Mouse (Mus musculus) MEL (cell line): Measurements from ENCODE around the gene Erlin1. TPM values are rescaled to one million over a fixed set of nuclear protein-coding genes. Genes with fewer than 3 reads are reported as not detected.
A peak's percentile ranks its signal among the peaks of the same experiment; 100 is the strongest.

Experiments
- DNase-seq: peaks from one replicate; pipeline ENCODE4 v3.0.0; 2011; ENCODE audit warnings: low read depth, low spot score
- H3K27ac ChIP-seq: 2 replicates; pipeline ENCODE4 v1.5.1; 2012; ENCODE audit warnings: low read depth, mild to moderate bottlenecking, control low read depth, low read length, moderate library complexity; ENCODE audit not compliant: control insufficient read depth
- H3K27me3 ChIP-seq, 2 experiments: fragments of 150-350 bp in 1 of 2; sonication (generic) in 1 of 2; 2 replicates each; pipeline ENCODE4 v1.6.1; 2012; ENCODE audit warnings: low read length in 2 of 2, mild to moderate bottlenecking in 2 of 2, improper control_type of control experiment in 1 of 2, moderate library complexity in 1 of 2; ENCODE audit not compliant: insufficient read depth in 2 of 2, control insufficient read depth in 1 of 2
- H3K36me3 ChIP-seq, 2 experiments: 2 replicates each; pipeline ENCODE4 v1.6.1; 2012 to 2014; ENCODE audit warnings: low read length in 2 of 2, improper control_type of control experiment in 1 of 2, inconsistent platforms in 1 of 2, mild to moderate bottlenecking in 1 of 2; ENCODE audit not compliant: insufficient read depth in 2 of 2, control insufficient read depth in 1 of 2
- H3K4me1 ChIP-seq, 2 experiments: fragments of 150-350 bp in 1 of 2; sonication (generic) in 1 of 2; 2 replicates each; pipeline ENCODE4 v1.6.1; 2012; ENCODE audit warnings: low read length in 2 of 2, improper control_type of control experiment in 1 of 2, mild to moderate bottlenecking in 1 of 2; ENCODE audit not compliant: insufficient read depth in 2 of 2, control insufficient read depth in 1 of 2
- H3K4me3 ChIP-seq, 2 experiments: fragments of 150-350 bp in 1 of 2; sonication (generic) in 1 of 2; 2 replicates each; pipeline ENCODE4 v1.5.1; 2012; ENCODE audit warnings: low read depth in 2 of 2, low read length in 2 of 2, mild to moderate bottlenecking in 2 of 2, moderate library complexity in 2 of 2, control low read depth in 1 of 2, improper control_type of control experiment in 1 of 2; ENCODE audit not compliant: control insufficient read depth in 1 of 2, insufficient read depth in 1 of 2
- H3K79me2 ChIP-seq: 2 replicates; pipeline ENCODE4 v1.6.1; 2012; ENCODE audit warnings: mild to moderate bottlenecking, low read length, moderate library complexity; ENCODE audit not compliant: control insufficient read depth, poor library complexity, insufficient read depth
- H3K9ac ChIP-seq: 2 replicates; pipeline ENCODE4 v1.6.1; 2012; ENCODE audit warnings: low read depth, mild to moderate bottlenecking, control low read depth, low read length, moderate library complexity; ENCODE audit not compliant: control insufficient read depth, poor library complexity, severe bottlenecking
- H3K9me3 ChIP-seq: fragments of 150-350 bp; sonication (generic); replicated peaks from 2 replicates; pipeline ENCODE4 v1.6.1; 2012; ENCODE audit warnings: mild to moderate bottlenecking, low read length, improper control_type of control experiment, moderate library complexity; ENCODE audit not compliant: insufficient read depth
- CHD1 ChIP-seq: IDR thresholded peaks from 2 replicates; pipeline ENCODE4 v1.6.1; 2012; ENCODE audit warnings: low read depth, mild to moderate bottlenecking, inconsistent platforms, low read length, improper control_type of control experiment
- CHD2 ChIP-seq: IDR thresholded peaks from 2 replicates; pipeline ENCODE4 v1.6.1; 2011; ENCODE audit warnings: low read length, improper control_type of control experiment
- CTCF ChIP-seq, 3 experiments: IDR thresholded peaks in 2 of 3; conservative IDR thresholded peaks in 1 of 3; 2 replicates each; pipeline ENCODE4 v1.5.1; 2011 to 2012; ENCODE audit warnings: low read length in 3 of 3, low read depth in 2 of 3, mild to moderate bottlenecking in 2 of 3, improper control_type of control experiment in 1 of 3, inconsistent platforms in 1 of 3, mixed read lengths in 1 of 3, moderate library complexity in 1 of 3; ENCODE audit not compliant: control insufficient read depth in 1 of 3, insufficient read depth in 1 of 3, poor library complexity in 1 of 3, severe bottlenecking in 1 of 3
- E2F4 ChIP-seq: IDR thresholded peaks from 2 replicates; pipeline ENCODE4 v1.6.1; 2011; ENCODE audit warnings: low read depth, low read length, improper control_type of control experiment, borderline replicate concordance
- ELF1 ChIP-seq: IDR thresholded peaks from 2 replicates; pipeline ENCODE4 v1.6.1; 2014; ENCODE audit warnings: low read depth, mild to moderate bottlenecking, inconsistent platforms, low read length, improper control_type of control experiment, moderate library complexity
- ETS1 ChIP-seq: IDR thresholded peaks from 2 replicates; pipeline ENCODE4 v1.6.1; 2012; ENCODE audit warnings: low read depth, mild to moderate bottlenecking, inconsistent platforms, low read length, improper control_type of control experiment, moderate library complexity
- GABPA ChIP-seq: IDR thresholded peaks from 2 replicates; pipeline ENCODE4 v1.6.1; 2012; ENCODE audit warnings: low read depth, mild to moderate bottlenecking, inconsistent platforms, low read length, improper control_type of control experiment, moderate library complexity
- HCFC1 ChIP-seq: IDR thresholded peaks from 2 replicates; pipeline ENCODE4 v1.6.1; 2012; ENCODE audit warnings: low read depth, mild to moderate bottlenecking, inconsistent platforms, low read length, improper control_type of control experiment, moderate library complexity
- MAFK ChIP-seq: IDR thresholded peaks from 2 replicates; pipeline ENCODE4 v1.6.1; 2011; ENCODE audit warnings: low read depth, mild to moderate bottlenecking, low read length, improper control_type of control experiment, borderline replicate concordance
- MAZ ChIP-seq: IDR thresholded peaks from 2 replicates; pipeline ENCODE4 v1.6.1; 2012; ENCODE audit warnings: low read depth, mild to moderate bottlenecking, inconsistent platforms, low read length, improper control_type of control experiment
- MYB ChIP-seq: IDR thresholded peaks from 2 replicates; pipeline ENCODE4 v1.6.1; 2011; ENCODE audit warnings: mild to moderate bottlenecking, low read depth, low read length, improper control_type of control experiment
- MYC ChIP-seq: IDR thresholded peaks from 2 replicates; pipeline ENCODE4 v1.6.1; 2011; ENCODE audit warnings: low read depth, mild to moderate bottlenecking, low read length, improper control_type of control experiment, moderate library complexity
- NELFE ChIP-seq: IDR thresholded peaks from 2 replicates; pipeline ENCODE4 v1.6.1; 2011; ENCODE audit warnings: low read depth, low read length, improper control_type of control experiment
- NRF1 ChIP-seq: IDR thresholded peaks from 2 replicates; pipeline ENCODE4 v1.6.1; 2014; ENCODE audit warnings: low read depth, mild to moderate bottlenecking, inconsistent platforms, low read length, improper control_type of control experiment, moderate library complexity; ENCODE audit not compliant: poor library complexity, insufficient read depth, severe bottlenecking
- POLR2A ChIP-seq, 2 experiments: IDR thresholded peaks; 2 replicates each; pipeline ENCODE4 v1.6.1; 2011 to 2012; ENCODE audit warnings: low read length in 2 of 2, mild to moderate bottlenecking in 2 of 2, control low read depth in 1 of 2, improper control_type of control experiment in 1 of 2, low read depth in 1 of 2, moderate library complexity in 1 of 2; ENCODE audit not compliant: control insufficient read depth in 1 of 2, insufficient read depth in 1 of 2, poor library complexity in 1 of 2
- RAD21 ChIP-seq: IDR thresholded peaks from 2 replicates; pipeline ENCODE4 v1.6.1; 2011; ENCODE audit warnings: mild to moderate bottlenecking, low read depth, low read length, improper control_type of control experiment
- RCOR1 ChIP-seq: IDR thresholded peaks from 2 replicates; pipeline ENCODE4 v1.6.1; 2012; ENCODE audit warnings: low read depth, mild to moderate bottlenecking, inconsistent platforms, low read length, improper control_type of control experiment
- SIN3A ChIP-seq: IDR thresholded peaks from 2 replicates; pipeline ENCODE4 v1.6.1; 2012; ENCODE audit warnings: low read length, improper control_type of control experiment, inconsistent platforms
- TAL1 ChIP-seq: IDR thresholded peaks from 2 replicates; pipeline ENCODE4 v1.6.1; 2012; ENCODE audit warnings: mild to moderate bottlenecking, inconsistent platforms, low read length, moderate library complexity, mixed read lengths
- TCF12 ChIP-seq: IDR thresholded peaks from 2 replicates; pipeline ENCODE4 v1.6.1; 2014; ENCODE audit warnings: low read depth, mild to moderate bottlenecking, inconsistent platforms, low read length, improper control_type of control experiment, moderate library complexity
- UBTF ChIP-seq: IDR thresholded peaks from 2 replicates; pipeline ENCODE4 v1.6.1; 2012; ENCODE audit warnings: low read depth, mild to moderate bottlenecking, inconsistent platforms, low read length, improper control_type of control experiment, moderate library complexity, borderline replicate concordance; ENCODE audit not compliant: insufficient read depth
- USF1 ChIP-seq: IDR thresholded peaks from 2 replicates; pipeline ENCODE4 v1.6.1; 2014; ENCODE audit warnings: low read depth, mild to moderate bottlenecking, inconsistent platforms, low read length, improper control_type of control experiment, moderate library complexity
- USF2 ChIP-seq, 2 experiments: IDR thresholded peaks; 2 replicates each; pipeline ENCODE4 v1.6.1; 2011 to 2012; ENCODE audit warnings: improper control_type of control experiment in 2 of 2, low read length in 2 of 2, borderline replicate concordance in 1 of 2, inconsistent platforms in 1 of 2, low read depth in 1 of 2, mild to moderate bottlenecking in 1 of 2; ENCODE audit not compliant: insufficient read depth in 1 of 2
- ZKSCAN1 ChIP-seq: IDR thresholded peaks from 2 replicates; pipeline ENCODE4 v1.6.1; 2012; ENCODE audit warnings: low read depth, mild to moderate bottlenecking, inconsistent platforms, low read length, improper control_type of control experiment, moderate library complexity
- ZMIZ1 ChIP-seq: IDR thresholded peaks from 2 replicates; pipeline ENCODE4 v1.6.1; 2012; ENCODE audit warnings: low read depth, mild to moderate bottlenecking, inconsistent platforms, low read length, improper control_type of control experiment, moderate library complexity
- polyA plus RNA-seq, 2 experiments: library from polyadenylated mRNA; stranded (reverse) in 1 of 2; unstranded in 1 of 2; fragments of >175 nt in 1 of 2; fragments of >200 nt in 1 of 2; gene quantifications; 2 replicates each; pipeline versions ENCODE4 v1.2.1 to v1.2.4; 2012; ENCODE audit warnings: low replicate concordance in 2 of 2, low read depth in 1 of 2; ENCODE audit not compliant: insufficient read length in 2 of 2, insufficient read depth in 1 of 2, missing spikeins in 1 of 2
- total RNA-seq: library from RNA; depleted of rRNA; stranded (reverse); fragments of 300-350 nt; gene quantifications from 2 replicates; pipeline ENCODE4 v1.2.3, GENCODE M21; 2012

Gene Erlin1
- total and polyA plus RNA-seq, 3 experiments: 25.0 to 108 (median 39.5) TPM

GRCm38 (mm10) chr19:44074986-44075385 is 5.4 kb upstream of the Erlin1 start:
- Histone ChIP-seq H3K27ac (no peak overlapping the region), H3K9ac (no peak overlapping the region), H3K4me3 (no peak overlapping the region), H3K36me3 (peaks cover 4 to 30% of the 10 kb centered on the region in 2 experiments; a peak in 3 of 4 replicates), H3K4me1 (peaks cover 0 to 3% of the 10 kb centered on the region in 2 experiments; a peak in 3 of 4 replicates), H3K9me3 (no peaks in the 10 kb centered on the region), H3K27me3 (no peaks in the 10 kb centered on the region), H3K79me2 (no peaks in the 10 kb centered on the region)
- DNase-seq: no peak
- no peak for TF ChIP-seq E2F4
- no peak for TF ChIP-seq UBTF
- TF ChIP-seq ZKSCAN1: no peak
- TF ChIP-seq POLR2A (IDR thresholded peaks at IDR 0.05; ENCODE audit: control insufficient read depth in 1 of 2, insufficient read depth in 1 of 2, low read depth in 1 of 2, low read length in 2 of 2, poor library complexity in 1 of 2): no peak
- no peak for TF ChIP-seq CTCF (IDR thresholded peaks at IDR 0.05 in 2 of 3, conservative IDR thresholded peaks at IDR 0.05 in 1 of 3; ENCODE audit: control insufficient read depth in 1 of 3, insufficient read depth in 1 of 3, low read depth in 2 of 3, low read length in 3 of 3, poor library complexity in 1 of 3, severe bottlenecking in 1 of 3)
- TF ChIP-seq MYB: no peak
- no peak for TF ChIP-seq SIN3A
- no peak for TF ChIP-seq GABPA
- no peak for TF ChIP-seq NRF1
- no peak for TF ChIP-seq USF2 (IDR thresholded peaks at IDR 0.05; ENCODE audit: borderline replicate concordance in 1 of 2, insufficient read depth in 1 of 2, low read depth in 1 of 2, low read length in 2 of 2)
- TF ChIP-seq ETS1: no peak
- TF ChIP-seq MAZ: no peak
- no peak for TF ChIP-seq TAL1
- no peak for TF ChIP-seq CHD1
- no peak for TF ChIP-seq MYC
- no peak for TF ChIP-seq RAD21

- peaks cover 19 to 23% of the 10 kb centered on the region in 2 experiments for H3K36me3 ChIP-seq
These were observed 1.6 kb upstream of the Erlin1 start for GRCm38 (mm10) chr19:44071166-44071565.

More at GRCm38 (mm10) chr19:44071166-44071565, 1.6 kb upstream of the Erlin1 start:
- TF ChIP-seq TCF12 (no peak), ELF1 (no peak), ZMIZ1 (no peak), MAFK (no peak), USF1 (no peak), CHD2 (no peak), NELFE (no peak), E2F4 (no peak), CTCF (IDR thresholded peaks at IDR 0.05 in 2 of 3, conservative IDR thresholded peaks at IDR 0.05 in 1 of 3; ENCODE audit: control insufficient read depth in 1 of 3, insufficient read depth in 1 of 3, low read depth in 2 of 3, low read length in 3 of 3, poor library complexity in 1 of 3, severe bottlenecking in 1 of 3) (no peak), MYB (no peak), HCFC1 (no peak), RCOR1 (no peak)
- Histone ChIP-seq H3K27me3 (no peaks in the 10 kb centered on the region), H3K9me3 (no peaks in the 10 kb centered on the region), H3K27ac (no peak overlapping the region), H3K4me1 (peaks cover 8 to 12% of the 10 kb centered on the region in 2 experiments; a peak in 2 of 4 replicates), H3K79me2 (peaks cover 23% of the 10 kb centered on the region), H3K9ac (no peak overlapping the region), H3K4me3 (no peak overlapping the region)
- DNase-seq: peak; percentile 21
